Mouse (Mus musculus) bone marrow, adult 2 months (tissue): ENCODE measurements around the gene Dgat2l6. TPM values are rescaled to one million over a fixed set of nuclear protein-coding genes. Genes with fewer than 3 reads are reported as not detected.

Experiments used
- H3K27ac ChIP-seq: fragments of 200-500 bp; 2 replicates; pipeline ENCODE4 v1.5.1; 2012; ENCODE audit warnings: low read depth, mild to moderate bottlenecking, control low read depth, inconsistent platforms, low read length; ENCODE audit not compliant: control insufficient read depth, poor library complexity, insufficient read depth
- H3K4me1 ChIP-seq: fragments of 200-500 bp; 2 replicates; pipeline ENCODE4 v1.6.1; 2011; ENCODE audit warnings: low read length; ENCODE audit not compliant: control insufficient read depth, insufficient read depth
- H3K4me3 ChIP-seq: fragments of 200-500 bp; replicated peaks from 2 replicates; pipeline ENCODE3; 2011; ENCODE audit warnings: mild to moderate bottlenecking, low read depth, low read length, control low read depth; ENCODE audit not compliant: control insufficient read depth
- CTCF ChIP-seq: fragments of 200-500 bp; IDR thresholded peaks from 2 replicates; pipeline ENCODE4 v1.5.1; 2011; ENCODE audit warnings: low read length, control low read depth; ENCODE audit not compliant: control insufficient read depth, insufficient read depth
- POLR2A ChIP-seq: fragments of 200-500 bp; IDR thresholded peaks from 2 replicates; pipeline ENCODE4 v1.6.1; 2011; ENCODE audit warnings: low read depth, mild to moderate bottlenecking, control low read depth, low read length, borderline replicate concordance; ENCODE audit not compliant: control insufficient read depth
- WGBS: fragments of 180-500 bp; shearing (Covaris S2); methylation state at CpG from one replicate; pipeline ENCODE4 v1.1.7; 2018; 5-methylcytosine and 5-hydroxymethylcytosine counted together
- polyA plus RNA-seq: library from polyadenylated mRNA; stranded (reverse); fragments of >200 nt; gene quantifications from 2 replicates; pipeline ENCODE4 v1.2.4, GENCODE M21; 2011; ENCODE audit warnings: low replicate concordance; ENCODE audit not compliant: missing spikeins, insufficient read depth, insufficient read length

Gene Dgat2l6
- polyA plus RNA-seq, 1 experiment = not detected

GRCm38 (mm10) chrX:100516683-100517082 is 8.0 kb upstream of the Dgat2l6 start:
- 81% methylated on average over 3 of the region's 3 CpGs for WGBS
- Histone ChIP-seq H3K4me1 (no peaks in the 10 kb centered on the region), H3K4me3 (no peak overlapping the region), H3K27ac (no peak overlapping the region)
- TF ChIP-seq CTCF (no peak), POLR2A (no peak)

DNA sequence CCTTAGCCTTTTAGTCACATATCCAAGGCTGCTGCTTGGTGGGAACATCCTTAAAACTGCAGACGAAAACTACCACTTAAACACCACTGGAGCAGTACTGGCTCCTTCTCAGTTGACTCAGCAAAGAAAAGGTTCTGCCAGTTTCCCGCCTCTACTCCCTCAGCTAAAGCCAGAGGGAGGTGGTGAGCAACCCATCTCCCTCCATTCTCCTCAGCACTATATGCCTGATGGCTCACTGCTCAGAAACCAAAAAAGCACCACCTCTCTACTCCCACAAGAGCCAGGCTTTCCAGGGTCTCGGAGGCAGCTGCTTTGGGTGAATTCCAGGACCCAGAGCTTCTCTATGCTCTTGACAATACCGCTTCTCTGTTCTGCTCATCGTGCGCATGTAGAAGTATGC is 7.0 kb upstream of the Dgat2l6 start:
- Histone ChIP-seq H3K27ac (no peak overlapping the region), H3K4me1 (no peaks in the 10 kb centered on the region), H3K4me3 (no peak overlapping the region)
- WGBS = 86% methylated on average over 6 of the region's 6 CpGs
- TF ChIP-seq CTCF (no peak), POLR2A (no peak)

DNA sequence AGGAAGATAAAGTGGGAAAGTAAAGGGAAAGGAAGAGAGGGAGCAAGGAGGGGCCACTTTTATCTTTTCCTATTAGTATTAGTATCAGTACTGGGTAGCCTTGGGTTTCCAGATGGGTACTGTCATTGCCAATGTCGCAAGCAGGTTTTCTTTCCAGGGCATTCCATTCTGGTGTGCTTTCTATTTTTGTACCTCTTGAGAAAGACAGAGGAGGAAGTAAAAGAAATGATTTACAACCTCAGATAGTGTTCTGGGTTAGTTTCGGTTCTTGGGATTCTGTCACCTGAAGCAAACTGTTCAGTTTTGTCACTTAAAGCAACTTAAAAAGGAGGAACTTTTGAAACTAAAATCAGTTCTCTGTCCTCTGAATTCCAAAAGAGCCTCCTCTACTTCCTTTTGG is 6.1 kb upstream of the Dgat2l6 start:
- WGBS = 29% methylated on average over 2 of the region's 2 CpGs
- TF ChIP-seq POLR2A (no peak), CTCF (no peak)
- H3K27ac ChIP-seq = no peak overlapping the region
- H3K4me1 ChIP-seq = no peaks in the 10 kb centered on the region
- no peak overlapping the region for H3K4me3 ChIP-seq

DNA sequence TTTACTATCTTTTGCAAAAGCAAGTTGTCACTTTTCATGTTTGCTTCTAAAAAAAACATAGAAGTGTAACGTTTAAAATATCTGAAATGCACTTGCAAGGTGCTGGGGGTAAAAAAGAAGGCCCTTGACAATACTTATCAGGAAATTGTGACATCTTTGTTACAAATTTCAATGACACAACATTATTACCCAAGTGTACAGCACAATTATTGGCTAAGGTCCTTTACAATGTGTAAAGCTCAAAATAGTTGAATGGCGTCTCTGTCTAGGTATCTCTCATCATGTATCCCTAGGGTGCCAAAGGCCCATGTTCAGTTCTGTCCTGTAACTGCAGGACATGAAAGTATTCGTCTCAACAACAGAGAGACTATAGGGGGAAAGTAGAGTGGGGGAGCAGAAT is 31.4 kb downstream of the Dgat2l6 start:
- Histone ChIP-seq H3K4me3 (no peak overlapping the region), H3K4me1 (no peaks in the 10 kb centered on the region), H3K27ac (no peak overlapping the region)
- WGBS = 43% methylated on average over 3 of the region's 3 CpGs
- no peak for TF ChIP-seq CTCF
- TF ChIP-seq POLR2A = no peak

GRCm38 (mm10) chrX:100565696-100566095 is 41.1 kb downstream of the Dgat2l6 start:
- no peak overlapping the region for H3K27ac ChIP-seq
- no peak for TF ChIP-seq CTCF
- no peak for TF ChIP-seq POLR2A
- no peak overlapping the region for H3K4me3 ChIP-seq
- no peaks in the 10 kb centered on the region for H3K4me1 ChIP-seq
- WGBS = 84% methylated on average over 3 of the region's 3 CpGs

- no peak within 1 kb of the TSS for H3K27ac ChIP-seq
- TF ChIP-seq POLR2A (no peak), CTCF (no peak)
- no peaks in the 10 kb centered on the region for H3K4me1 ChIP-seq
- WGBS = 82% methylated on average over 1 of the region's 1 CpGs
- no peak within 1 kb of the TSS for H3K4me3 ChIP-seq
Observed at GRCm38 (mm10) chrX:100571951-100572350, 47.3 kb downstream of the Dgat2l6 start, which contains the start of gene Awat1. Awat1 (plus strand) TSS chrX:100572251.

DNA sequence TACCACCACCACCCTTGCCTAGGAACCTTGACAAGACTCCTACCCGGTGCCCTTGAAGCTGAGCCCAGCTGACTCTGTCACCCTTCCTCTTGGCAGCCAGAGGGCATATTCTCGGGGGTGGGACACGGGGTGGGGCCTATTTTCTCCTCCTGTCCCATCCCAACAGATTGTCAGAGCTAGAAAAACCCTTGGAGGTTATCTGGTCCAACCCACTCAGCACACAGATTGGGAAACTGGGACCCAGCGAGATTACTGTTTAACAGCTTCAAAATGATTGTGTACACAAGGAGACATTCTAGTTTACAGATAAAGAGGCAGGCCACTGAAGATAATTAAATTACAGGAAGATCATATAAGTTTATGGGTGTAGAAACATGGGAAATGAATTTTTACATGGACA is 70.2 kb downstream of the Dgat2l6 start, which contains the start of gene P2ry4:
Gene P2ry4 (minus strand): TSS at position 79 of the 400 bp plus-strand sequence.
- H3K27ac ChIP-seq = no peak within 1 kb of the TSS
- no peaks in the 10 kb centered on the region for H3K4me1 ChIP-seq
- no peak within 1 kb of the TSS for H3K4me3 ChIP-seq
- TF ChIP-seq CTCF = no peak
- TF ChIP-seq POLR2A = no peak
- 55% methylated on average over 4 of the region's 4 CpGs for WGBS

Other genes starting within 250 kb of the Dgat2l6 start
- not detected in 2 replicates for gene Otud6a, start 95.8 kb upstream of the Dgat2l6 start, polyA plus RNA-seq
- 0.80 TPM in 1 of 2 replicates, not detected in the other for gene Awat2, start 82.1 kb upstream of the Dgat2l6 start, polyA plus RNA-seq
- 22.9 and 30.1 TPM in 2 replicates for gene Igbp1, start 30.5 kb upstream of the Dgat2l6 start, polyA plus RNA-seq
- gene Awat1, start 47.4 kb downstream of the Dgat2l6 start, polyA plus RNA-seq = not detected in 2 replicates
- gene P2ry4, start 70.0 kb downstream of the Dgat2l6 start, polyA plus RNA-seq = not detected in 2 replicates
- not detected in 2 replicates for gene Arr3, start 80.7 kb downstream of the Dgat2l6 start, polyA plus RNA-seq
- gene Kif4, start 100.9 kb downstream of the Dgat2l6 start, polyA plus RNA-seq = 15.3 and 23.7 TPM in 2 replicates
- gene Pdzd11, start 101.7 kb downstream of the Dgat2l6 start, polyA plus RNA-seq = 18.2 and 18.9 TPM in 2 replicates
- 55.8 and 76.7 TPM in 2 replicates for gene Gdpd2, start 205.0 kb downstream of the Dgat2l6 start, polyA plus RNA-seq
- gene Dlg3, start 242.9 kb downstream of the Dgat2l6 start, polyA plus RNA-seq = 3.2 and 4.1 TPM in 2 replicates